Mouse (Mus musculus) embryonic facial prominence, embryonic 12.5 days (tissue): ENCODE results near the gene Ralgps2. TPM values are rescaled to one million over a fixed set of nuclear protein-coding genes. Genes with fewer than 3 reads are reported as not detected.

ENCODE experiments used
- ATAC-seq: fragments of 200-750 bp; cut with Nextera tagmentation; 2 replicates; pipeline ENCODE4 v1.8.0; 2017; ENCODE audit not compliant: insufficient number of reproducible peaks, insufficient read depth, low FRiP score, low TSS enrichment
- H3K27ac ChIP-seq: fragments of 300-500 bp; sonication (generic); 2 replicates; pipeline ENCODE4 v1.5.1; 2016; ENCODE audit warnings: mild to moderate bottlenecking
- H3K27me3 ChIP-seq: fragments of 300-500 bp; sonication (generic); 2 replicates; pipeline ENCODE4 v1.6.1; 2016; ENCODE audit warnings: mild to moderate bottlenecking, moderate library complexity
- H3K36me3 ChIP-seq: fragments of 300-500 bp; sonication (generic); 2 replicates; pipeline ENCODE4 v1.6.1; 2016; ENCODE audit warnings: mild to moderate bottlenecking
- H3K4me1 ChIP-seq: fragments of 300-500 bp; sonication (generic); 2 replicates; pipeline ENCODE4 v1.6.1; 2016
- H3K4me2 ChIP-seq: fragments of 300-500 bp; sonication (generic); replicated peaks from 2 replicates; pipeline ENCODE4 v1.6.1; 2016; ENCODE audit warnings: mild to moderate bottlenecking, moderate library complexity
- H3K4me3 ChIP-seq: fragments of 300-500 bp; sonication (generic); 2 replicates; pipeline ENCODE4 v1.5.1; 2016; ENCODE audit warnings: mild to moderate bottlenecking
- H3K9ac ChIP-seq: fragments of 300-500 bp; sonication (generic); 2 replicates; pipeline ENCODE4 v1.6.1; 2016; ENCODE audit warnings: mild to moderate bottlenecking, moderate library complexity
- H3K9me3 ChIP-seq: fragments of 300-500 bp; sonication (generic); 2 replicates; pipeline ENCODE4 v1.6.1; 2016; ENCODE audit warnings: mild to moderate bottlenecking, moderate library complexity
- WGBS: fragments of 180-500 bp; shearing (Covaris S2); methylation state at CpG from one replicate; pipeline ENCODE4 v1.1.7; 2016; 5-methylcytosine and 5-hydroxymethylcytosine counted together
- polyA plus RNA-seq: library from polyadenylated mRNA; unstranded; fragments of >200 nt; fragmentation: Nextera tagmentation; extraction: Ambion mirVana; gene quantifications from 2 replicates; pipeline ENCODE4 v1.2.1, GENCODE M21; 2016

The Ralgps2 gene
- polyA plus RNA-seq, 1 experiment from 2014 or later = 101 TPM

DNA sequence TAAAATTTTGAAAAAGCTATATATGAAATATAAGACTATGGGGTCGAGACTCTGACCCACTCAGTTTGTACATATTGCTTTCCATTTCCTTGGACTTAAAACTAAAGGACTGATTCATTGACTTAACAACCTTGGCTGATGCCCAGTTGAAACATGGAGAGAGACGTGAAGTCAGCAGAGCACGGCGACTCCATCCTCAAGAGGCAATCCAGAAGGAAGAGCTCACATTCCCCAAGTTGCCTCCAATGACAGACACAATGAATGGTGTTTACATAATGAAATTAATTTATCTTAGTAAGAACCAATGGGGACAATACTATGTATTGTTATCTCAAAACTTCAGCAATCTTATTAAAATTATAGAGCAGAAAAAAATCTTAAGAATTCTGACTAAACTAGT is 84.9 kb downstream of the Ralgps2 start:
- H3K4me3 ChIP-seq = no peak overlapping the region
- H3K36me3 ChIP-seq = no peaks in the 10 kb centered on the region; the same call in 1 of the 2 replicates
- WGBS = 85% methylated on average over 4 of the region's 4 CpGs
- no peaks in the 10 kb centered on the region for H3K9me3 ChIP-seq
- H3K4me2 ChIP-seq = no peak overlapping the region
- no peak for ATAC-seq
- H3K27me3 ChIP-seq = no peaks in the 10 kb centered on the region
- peaks cover 16% of the 10 kb centered on the region for H3K4me1 ChIP-seq
- no peak overlapping the region for H3K9ac ChIP-seq
- no peak overlapping the region for H3K27ac ChIP-seq

DNA sequence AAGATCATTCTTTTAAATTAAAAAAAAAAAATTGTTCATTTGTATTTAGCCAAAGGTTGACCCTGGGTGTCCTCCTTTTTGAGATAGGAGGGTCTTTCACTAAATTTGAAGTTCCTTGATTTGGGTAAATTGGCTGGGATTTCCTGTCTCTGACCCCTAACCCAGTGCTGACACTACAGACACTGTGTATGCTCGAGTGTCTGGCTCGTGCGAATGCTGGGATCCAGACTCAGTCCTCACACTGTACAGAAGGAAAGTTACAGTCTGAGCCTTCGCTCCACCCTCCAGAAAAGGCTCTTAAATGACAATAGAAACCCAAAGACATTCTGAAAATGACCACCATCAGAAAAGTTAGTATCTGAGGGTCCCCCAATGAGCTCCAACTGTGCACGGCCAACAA is 86.6 kb downstream of the Ralgps2 start:
- Histone ChIP-seq H3K4me1 (peaks cover 14% of the 10 kb centered on the region), H3K4me2 (no peak overlapping the region), H3K9ac (no peak overlapping the region), H3K4me3 (no peak overlapping the region), H3K9me3 (no peaks in the 10 kb centered on the region), H3K27ac (peak overlapping the region; percentile 65), H3K36me3 (no peaks in the 10 kb centered on the region; the same call in 1 of the 2 replicates), H3K27me3 (no peaks in the 10 kb centered on the region)
- no peak for ATAC-seq
- 37% methylated on average over 5 of the region's 5 CpGs for WGBS

DNA sequence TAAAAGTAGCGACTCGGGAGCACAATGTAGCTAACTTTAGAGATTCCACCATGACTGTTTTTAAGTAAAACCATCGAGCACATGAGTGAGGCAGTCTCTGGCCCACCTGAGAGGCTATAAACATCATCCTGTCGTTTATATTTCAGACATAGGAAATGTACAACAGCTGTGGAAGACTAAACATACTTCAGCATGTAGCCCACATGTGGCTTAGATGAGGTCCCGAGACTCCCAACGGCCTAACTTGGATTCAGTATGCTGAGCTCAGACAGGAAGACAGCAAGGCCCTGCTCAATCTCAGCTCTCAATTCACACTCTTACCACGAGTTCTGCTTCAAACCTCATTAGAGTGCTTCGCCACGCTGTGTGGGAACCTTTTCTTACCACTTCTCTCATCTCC is 87.0 kb downstream of the Ralgps2 start:
- H3K27me3 ChIP-seq = no peaks in the 10 kb centered on the region
- H3K9me3 ChIP-seq = no peaks in the 10 kb centered on the region
- peaks cover 14% of the 10 kb centered on the region for H3K4me1 ChIP-seq
- WGBS = 33% methylated on average over 9 of the region's 9 CpGs
- ATAC-seq = 0 out of 2 replicates have a peak, but pooled peaks have one; percentile 41
- no peak overlapping the region for H3K4me2 ChIP-seq
- H3K4me3 ChIP-seq = no peak overlapping the region
- no peaks in the 10 kb centered on the region; the same call in 1 of the 2 replicates for H3K36me3 ChIP-seq
- no peak overlapping the region for H3K9ac ChIP-seq
- H3K27ac ChIP-seq = peak overlapping the region; percentile 65

DNA sequence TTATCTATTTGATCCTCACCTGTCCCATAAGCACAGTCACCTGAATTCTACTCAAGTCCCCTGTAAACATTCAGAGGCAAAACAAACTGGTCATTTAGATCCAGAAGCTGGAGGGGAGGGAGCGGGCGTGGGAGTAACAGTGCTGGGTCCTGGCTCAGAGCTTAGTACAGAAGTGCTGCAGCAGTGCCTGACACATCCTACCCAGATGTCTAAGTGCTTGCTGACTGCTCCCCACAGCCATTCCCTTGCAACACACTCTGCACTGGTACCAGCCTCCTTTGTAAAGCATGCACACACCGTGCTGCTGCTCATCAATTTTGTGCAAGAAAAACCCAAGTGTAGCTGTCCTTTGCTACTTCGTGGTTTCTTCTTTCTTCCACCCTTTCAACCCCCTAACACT is 92.3 kb downstream of the Ralgps2 start:
- no peak for ATAC-seq
- H3K27ac ChIP-seq = no peak overlapping the region
- no peak overlapping the region for H3K9ac ChIP-seq
- H3K36me3 ChIP-seq = peaks cover 8% of the 10 kb centered on the region
- H3K4me3 ChIP-seq = no peak overlapping the region
- H3K4me1 ChIP-seq = peaks cover 11% of the 10 kb centered on the region
- WGBS = 81% methylated on average over 4 of the region's 4 CpGs
- H3K9me3 ChIP-seq = no peaks in the 10 kb centered on the region
- no peak overlapping the region for H3K4me2 ChIP-seq
- H3K27me3 ChIP-seq = no peaks in the 10 kb centered on the region

DNA sequence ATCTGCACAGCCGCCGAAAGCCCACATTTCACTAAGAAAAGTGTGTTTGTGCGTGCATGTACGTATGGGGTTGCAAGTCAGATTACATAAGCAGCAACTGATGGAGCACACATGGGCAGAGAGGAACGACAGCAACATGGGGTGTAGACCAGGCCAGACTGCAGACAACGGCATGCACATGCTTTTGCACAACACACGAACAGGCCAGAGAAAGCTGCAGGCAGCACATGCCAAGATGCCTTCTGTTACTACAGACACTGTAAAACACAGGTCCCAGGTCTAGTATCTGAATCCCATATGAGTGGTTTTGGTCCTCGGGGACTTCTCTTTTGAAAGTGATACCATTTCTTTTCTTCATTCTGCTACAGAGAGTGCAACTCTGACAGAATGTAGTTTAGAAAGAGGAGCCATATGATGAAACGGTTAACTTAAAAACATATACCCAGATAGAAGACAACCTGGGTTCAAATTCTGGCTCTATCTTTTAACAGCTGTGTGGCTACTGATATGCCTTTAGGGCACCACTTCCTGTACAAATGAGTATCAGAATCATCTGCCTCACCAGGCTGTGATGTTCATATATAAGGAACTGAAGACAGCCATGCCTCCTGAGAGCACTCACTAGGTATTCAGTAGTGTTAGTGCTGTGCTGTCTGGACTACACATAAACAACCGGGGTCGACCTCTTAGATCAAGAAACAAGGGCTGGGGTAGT is 97.6 kb downstream of the Ralgps2 start:
- Histone ChIP-seq H3K4me3 (peak overlapping the region; percentile 14; the same call in 1 of the 2 replicates), H3K4me2 (peak overlapping the region; percentile 36), H3K9ac (0 out of 2 replicates have a peak overlapping the region, but pooled peaks have one; percentile 4), H3K9me3 (no peaks in the 10 kb centered on the region), H3K36me3 (peaks cover 8% of the 10 kb centered on the region), H3K27me3 (no peaks in the 10 kb centered on the region), H3K27ac (peak overlapping the region; percentile 59; the same call in 1 of the 2 replicates), H3K4me1 (peaks cover 35% of the 10 kb centered on the region)
- ATAC-seq = no peak; the same call in 1 of the 2 replicates
- 61% methylated on average over 11 of the region's 11 CpGs for WGBS

DNA sequence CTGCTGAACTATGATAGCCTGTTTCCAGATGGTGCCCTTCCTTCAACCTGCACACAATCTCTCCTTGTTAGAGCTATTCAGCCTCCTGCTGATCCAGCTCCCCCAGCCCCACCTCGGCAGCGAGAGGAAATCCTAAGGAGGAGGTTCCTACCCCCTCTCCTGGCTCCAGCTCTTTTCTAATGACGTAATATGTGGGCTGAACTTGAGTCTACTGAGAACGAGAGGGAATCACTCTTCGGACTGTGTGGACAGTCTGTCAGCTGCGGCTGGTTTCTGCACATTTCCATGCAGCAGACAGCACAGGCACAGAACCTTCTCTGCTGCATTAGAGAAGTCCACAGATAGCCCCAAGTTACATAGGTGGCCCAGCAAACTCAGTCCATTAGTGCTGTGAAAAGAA is 100.7 kb downstream of the Ralgps2 start:
- Histone ChIP-seq H3K4me3 (peak overlapping the region; percentile 31), H3K9ac (peak overlapping the region; percentile 33; the same call in 1 of the 2 replicates), H3K4me1 (peaks cover 35% of the 10 kb centered on the region)

DNA sequence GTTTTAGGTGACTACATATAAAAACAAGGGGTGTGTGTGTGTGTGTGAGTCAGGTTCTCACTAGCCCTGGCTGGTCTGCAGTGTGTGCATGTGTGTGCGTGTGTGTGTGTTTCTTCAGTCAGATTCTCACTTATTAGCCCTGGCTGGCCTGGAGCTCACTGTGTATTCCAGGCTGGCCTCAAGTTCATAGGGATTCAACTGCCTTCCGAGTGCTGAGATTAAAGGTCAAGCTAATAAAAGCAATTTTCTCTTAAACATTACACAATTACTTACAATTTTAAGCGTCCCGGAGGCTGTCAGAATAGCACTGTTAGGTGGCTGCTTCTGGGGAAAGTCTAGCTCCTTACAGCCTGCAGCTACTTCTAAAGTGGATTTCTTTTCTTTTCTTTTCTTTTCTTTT is 101.2 kb downstream of the Ralgps2 start, which contains the start of gene Angptl1:
TSS of gene Angptl1 (plus strand) at position 386 of the 400 bp plus-strand sequence.
- Histone ChIP-seq H3K4me3 (peak within 1 kb of the TSS; percentile 31), H3K4me2 (peak within 1 kb of the TSS; percentile 50), H3K27ac (peak within 1 kb of the TSS; percentile 88), H3K9ac (peak within 1 kb of the TSS; percentile 33; the same call in 1 of the 2 replicates), H3K9me3 (no peaks in the 10 kb centered on the region), H3K27me3 (no peaks in the 10 kb centered on the region), H3K4me1 (peaks cover 32% of the 10 kb centered on the region), H3K36me3 (no peaks in the 10 kb centered on the region)
- WGBS = 18% methylated on average over 4 of the region's 4 CpGs
- ATAC-seq = no peak

More for the DNA sequence above, 100.7 kb downstream of the Ralgps2 start:
- H3K36me3 ChIP-seq = no peaks in the 10 kb centered on the region
- no peaks in the 10 kb centered on the region for H3K27me3 ChIP-seq
- ATAC-seq = peak; percentile 94
- H3K27ac ChIP-seq = peak overlapping the region; percentile 88
- no peaks in the 10 kb centered on the region for H3K9me3 ChIP-seq
- WGBS = 5% methylated on average over 6 of the region's 6 CpGs
- peak overlapping the region; percentile 50 for H3K4me2 ChIP-seq

DNA sequence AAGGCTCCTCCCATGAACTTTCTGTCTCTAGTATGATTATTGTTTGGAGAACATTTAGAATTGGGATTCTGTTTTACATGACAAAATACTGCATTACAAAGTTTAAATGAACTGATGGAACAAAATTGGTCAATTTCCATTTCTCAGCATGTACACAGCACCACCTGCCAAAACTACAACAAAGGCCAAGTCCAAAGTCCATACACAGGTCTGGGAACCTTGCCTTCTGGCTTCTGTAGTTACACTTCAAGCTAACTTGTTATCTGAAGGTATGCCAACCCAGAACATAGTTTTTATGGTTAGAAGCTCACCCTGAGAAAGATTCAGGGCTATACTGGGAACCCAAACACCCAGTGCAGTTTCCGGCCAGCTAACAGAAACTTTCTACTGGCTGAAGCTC is 120.2 kb downstream of the Ralgps2 start:
- Histone ChIP-seq H3K4me1 (no peaks in the 10 kb centered on the region), H3K36me3 (peaks cover 34% of the 10 kb centered on the region)
- WGBS = 93% methylated on average over 1 of the region's 1 CpGs

DNA sequence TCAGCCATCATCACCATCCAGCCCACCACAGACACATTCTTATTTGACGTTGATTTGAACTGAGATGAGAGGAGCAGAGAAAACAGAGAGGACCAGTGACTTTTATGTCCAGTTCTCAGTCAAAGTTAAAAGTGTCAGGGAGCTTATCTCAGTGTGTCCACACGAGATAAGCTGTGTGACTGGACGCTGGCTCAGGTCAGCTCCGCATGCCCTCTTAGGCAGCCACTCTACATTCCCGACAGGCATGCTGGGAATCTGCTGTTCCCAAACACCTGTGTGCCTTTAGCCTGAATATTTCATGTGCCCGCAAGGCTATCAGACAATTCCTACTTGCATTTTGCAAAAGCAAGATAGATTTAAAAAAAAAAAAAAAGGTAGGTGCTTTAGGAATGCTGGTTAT is 125.9 kb downstream of the Ralgps2 start:
- Histone ChIP-seq H3K9me3 (no peaks in the 10 kb centered on the region), H3K4me2 (no peak overlapping the region), H3K27ac (no peak overlapping the region), H3K4me1 (0 out of 2 replicates have a peak, but pooled peaks cover 5% of the 10 kb centered on the region), H3K9ac (no peak overlapping the region), H3K27me3 (no peaks in the 10 kb centered on the region), H3K4me3 (no peak overlapping the region), H3K36me3 (peaks cover 27% of the 10 kb centered on the region)
- WGBS = 67% methylated on average over 6 of the region's 6 CpGs
- no peak for ATAC-seq

More for the DNA sequence above, 120.2 kb downstream of the Ralgps2 start:
- H3K27ac ChIP-seq = no peak overlapping the region
- H3K4me2 ChIP-seq = no peak overlapping the region
- no peak for ATAC-seq
- no peak overlapping the region for H3K9ac ChIP-seq
- no peak overlapping the region for H3K4me3 ChIP-seq
- H3K27me3 ChIP-seq = no peaks in the 10 kb centered on the region
- no peaks in the 10 kb centered on the region for H3K9me3 ChIP-seq

DNA sequence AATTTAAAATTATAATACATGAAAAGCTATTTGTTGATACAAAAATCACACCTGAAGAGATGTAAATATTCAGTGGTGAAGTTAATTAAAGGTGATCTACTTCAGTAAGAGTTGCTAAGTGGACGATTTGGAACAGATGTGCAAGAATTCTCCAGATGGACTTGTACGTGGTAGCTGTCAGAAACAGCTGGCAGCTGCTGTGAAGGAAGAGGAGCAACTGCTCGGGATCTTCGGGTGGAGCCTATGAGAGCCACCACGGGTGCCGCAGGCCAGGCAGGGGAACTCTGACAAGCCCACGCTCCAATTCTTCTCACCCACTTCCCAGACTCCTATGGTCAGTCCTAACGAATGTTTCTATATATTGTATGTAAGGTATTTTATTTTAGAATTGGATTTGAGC is 126.7 kb downstream of the Ralgps2 start:
- Histone ChIP-seq H3K9me3 (no peaks in the 10 kb centered on the region), H3K4me1 (peaks cover 9% of the 10 kb centered on the region; the same call in 1 of the 2 replicates), H3K9ac (no peak overlapping the region), H3K27ac (no peak overlapping the region), H3K4me2 (no peak overlapping the region), H3K27me3 (no peaks in the 10 kb centered on the region), H3K36me3 (peaks cover 20% of the 10 kb centered on the region), H3K4me3 (no peak overlapping the region)
- WGBS = 57% methylated on average over 8 of the region's 8 CpGs
- ATAC-seq = no peak

DNA sequence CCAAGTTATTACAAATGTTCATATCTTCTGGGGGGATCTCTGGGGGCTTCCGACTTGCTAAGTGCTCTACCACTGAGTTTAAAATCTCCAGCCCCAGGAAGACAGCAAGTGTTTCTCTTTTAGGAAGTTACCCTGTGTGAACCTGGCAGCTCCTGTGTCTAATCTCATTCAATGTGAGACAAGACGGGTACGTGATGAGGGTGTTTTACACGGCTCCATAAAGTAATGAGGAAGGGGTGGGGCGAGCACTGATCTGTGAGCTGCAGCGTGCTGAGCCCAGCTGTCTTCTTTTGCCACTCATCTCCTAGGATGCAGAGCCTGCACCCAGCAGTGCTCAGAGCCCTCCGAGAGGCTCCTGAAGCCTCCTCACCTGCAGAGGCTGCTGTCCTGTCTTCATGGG is 127.5 kb downstream of the Ralgps2 start:
- Histone ChIP-seq H3K27ac (no peak overlapping the region), H3K27me3 (no peaks in the 10 kb centered on the region), H3K4me1 (peaks cover 9% of the 10 kb centered on the region; the same call in 1 of the 2 replicates), H3K9me3 (no peaks in the 10 kb centered on the region), H3K4me2 (no peak overlapping the region), H3K4me3 (no peak overlapping the region), H3K36me3 (peaks cover 12% of the 10 kb centered on the region; the same call in 1 of the 2 replicates), H3K9ac (no peak overlapping the region)
- 80% methylated on average over 7 of the region's 7 CpGs for WGBS
- ATAC-seq = no peak; the same call in 1 of the 2 replicates

DNA sequence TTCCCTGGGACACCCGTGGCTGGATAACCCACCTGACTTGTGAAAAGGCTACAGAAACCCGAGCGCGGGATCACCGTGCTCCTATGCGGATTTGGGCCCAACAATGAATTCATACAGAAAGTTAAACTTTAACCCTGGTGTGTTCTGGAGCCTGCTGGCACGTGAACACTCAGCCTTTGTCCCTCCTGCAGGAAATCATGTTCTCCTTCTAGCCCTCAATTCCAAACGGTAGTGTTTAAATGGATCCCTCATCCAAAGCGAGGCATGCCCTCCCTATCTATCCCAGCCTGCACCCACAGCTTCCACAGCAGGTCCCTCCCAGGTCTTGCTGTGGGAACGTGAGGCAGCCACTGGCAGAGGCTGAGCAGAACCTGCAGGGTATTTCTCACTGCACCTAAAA is 131.1 kb downstream of the Ralgps2 start:
- no peak overlapping the region for H3K4me2 ChIP-seq
- H3K9ac ChIP-seq = no peak overlapping the region
- H3K9me3 ChIP-seq = no peaks in the 10 kb centered on the region
- peaks cover 9% of the 10 kb centered on the region; the same call in 1 of the 2 replicates for H3K4me1 ChIP-seq
- no peak overlapping the region; the same call in 1 of the 2 replicates for H3K27ac ChIP-seq
- no peak overlapping the region for H3K4me3 ChIP-seq
- peaks cover 7% of the 10 kb centered on the region; the same call in 1 of the 2 replicates for H3K36me3 ChIP-seq
- H3K27me3 ChIP-seq = no peaks in the 10 kb centered on the region
- no peak for ATAC-seq
- 41% methylated on average over 10 of the region's 10 CpGs for WGBS
